Mouse (Mus musculus): ENCODE data around the gene Mical2. TPM values are rescaled to one million over a fixed set of nuclear protein-coding genes. Genes with fewer than 3 reads are reported as not detected.

The Mical2 gene
- total and polyA plus RNA-seq, 3 experiments = not detected

DNA sequence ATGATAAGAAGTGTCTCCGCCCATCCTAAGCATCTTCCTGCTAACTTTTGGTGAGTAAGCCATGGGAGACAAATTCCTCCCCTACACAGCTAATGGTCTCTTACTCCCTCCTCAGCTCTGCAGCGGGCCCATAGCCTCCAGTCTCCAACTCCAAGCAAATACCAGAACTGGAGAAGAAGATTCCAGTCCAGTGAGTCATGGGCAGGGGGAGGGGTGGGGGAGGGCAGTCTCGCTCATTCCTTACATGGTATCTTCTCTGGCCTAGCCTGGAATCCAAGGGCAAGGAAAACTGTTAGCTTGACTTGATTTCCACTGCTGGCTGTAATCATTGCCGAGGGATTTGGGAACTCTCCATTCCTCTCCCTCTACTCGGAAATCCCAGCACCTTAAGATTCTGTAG lies 150.2 kb downstream of the Mical2 start:
- H3K4me3 ChIP-seq (ENCODE audit: control insufficient read depth in 1 of 2, insufficient read depth in 1 of 2, low read depth in 2 of 2, low read length in 2 of 2) = no peak overlapping the region
- no peak for TF ChIP-seq GABPA (IDR thresholded peaks at IDR 0.05; ENCODE audit: low read depth, low read length)
- no peak for TF ChIP-seq ZKSCAN1 (IDR thresholded peaks at IDR 0.05; ENCODE audit: low read depth, low read length)
- no peak for TF ChIP-seq RCOR1 (IDR thresholded peaks at IDR 0.05; ENCODE audit: low read depth, low read length)
- TF ChIP-seq CHD1 (IDR thresholded peaks at IDR 0.05; ENCODE audit: low read depth, low read length) = no peak
- TF ChIP-seq ZNF384 (IDR thresholded peaks at IDR 0.05; ENCODE audit: low read depth, low read length) = no peak
- no peak for TF ChIP-seq E2F4 (IDR thresholded peaks at IDR 0.05; ENCODE audit: borderline replicate concordance, low read depth, low read length)
- TF ChIP-seq TCF12 (IDR thresholded peaks at IDR 0.05; ENCODE audit: low read depth, low read length) = no peak
- TF ChIP-seq KAT2A (conservative IDR thresholded peaks at IDR 0.05; ENCODE audit: low read depth, low read length) = no peak
- no peak for TF ChIP-seq GATA1 (IDR thresholded peaks at IDR 0.05; ENCODE audit: low read depth, low read length)
- TF ChIP-seq JUND (IDR thresholded peaks at IDR 0.05; ENCODE audit: low read depth, low read length) = no peak
- TF ChIP-seq POLR2AphosphoS5 (IDR thresholded peaks at IDR 0.05; ENCODE audit: borderline replicate concordance, low read depth, low read length) = no peak
- TF ChIP-seq SMC3 (IDR thresholded peaks at IDR 0.05; ENCODE audit: low read depth, low read length) = no peak
- no peak for TF ChIP-seq SIN3A (IDR thresholded peaks at IDR 0.05; ENCODE audit: low read length)
- no peak for TF ChIP-seq ZMIZ1 (IDR thresholded peaks at IDR 0.05; ENCODE audit: low read depth, low read length)
- TF ChIP-seq MAX (IDR thresholded peaks at IDR 0.05; ENCODE audit: low read length) = no peak
- no peak for TF ChIP-seq ZC3H11A (IDR thresholded peaks at IDR 0.05; ENCODE audit: low read depth, low read length)
- TF ChIP-seq MYB (IDR thresholded peaks at IDR 0.05; ENCODE audit: low read depth, low read length) = no peak
- TF ChIP-seq POLR2AphosphoS2 (IDR thresholded peaks at IDR 0.05; ENCODE audit: low read length) = no peak
- TF ChIP-seq POLR2A (IDR thresholded peaks at IDR 0.05; ENCODE audit: control insufficient read depth in 1 of 2, insufficient read depth in 1 of 2, low read depth in 1 of 2, low read length in 2 of 2, poor library complexity in 1 of 2) = no peak
- no peaks in the 10 kb centered on the region for H3K79me2 ChIP-seq (ENCODE audit: control insufficient read depth, insufficient read depth, low read length, poor library complexity)
- H3K27ac ChIP-seq (ENCODE audit: control insufficient read depth, low read depth, low read length) = no peak overlapping the region
- H3K27me3 ChIP-seq (ENCODE audit: control insufficient read depth in 1 of 2, insufficient read depth in 2 of 2, low read length in 2 of 2) = no peaks in the 10 kb centered on the region
- H3K36me3 ChIP-seq (ENCODE audit: control insufficient read depth in 1 of 2, insufficient read depth in 2 of 2, low read length in 2 of 2) = no peaks in the 10 kb centered on the region
- no peak for DNase-seq (ENCODE audit: low read depth, low spot score)
- no peak overlapping the region for H3K9ac ChIP-seq (ENCODE audit: control insufficient read depth, low read depth, low read length, poor library complexity, severe bottlenecking)
- no peaks in the 10 kb centered on the region for H3K9me3 ChIP-seq (replicated peaks; ENCODE audit: insufficient read depth, low read length)
- no peaks in the 10 kb centered on the region for H3K4me1 ChIP-seq (ENCODE audit: control insufficient read depth in 1 of 2, insufficient read depth in 2 of 2, low read length in 2 of 2)

DNA sequence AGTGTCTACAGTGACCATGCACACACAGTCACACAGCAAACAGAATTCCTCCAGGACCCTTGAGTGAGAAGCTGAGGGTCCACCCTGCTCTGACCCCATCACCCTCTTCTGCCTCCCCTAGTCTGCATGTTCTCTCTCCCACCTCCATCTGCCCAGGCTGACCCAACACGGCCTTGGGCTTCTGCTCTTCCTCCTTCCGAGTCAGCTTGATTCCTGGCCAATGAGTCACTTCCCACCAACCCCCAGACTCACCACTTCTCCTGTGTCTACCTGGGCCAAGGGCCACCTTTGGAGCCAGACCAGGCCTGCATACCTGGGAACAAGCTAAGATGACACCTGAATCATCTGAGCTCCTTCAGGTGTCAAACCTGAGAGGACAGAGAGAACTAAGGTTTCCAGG lies 151.0 kb downstream of the Mical2 start:
- H3K27ac ChIP-seq (ENCODE audit: control insufficient read depth, low read depth, low read length) = no peak overlapping the region

More for the DNA sequence above, 151.0 kb downstream of the Mical2 start:
- H3K4me3 ChIP-seq (ENCODE audit: control insufficient read depth in 1 of 2, insufficient read depth in 1 of 2, low read depth in 2 of 2, low read length in 2 of 2) = no peak overlapping the region
- no peaks in the 10 kb centered on the region for H3K36me3 ChIP-seq (ENCODE audit: control insufficient read depth in 1 of 2, insufficient read depth in 2 of 2, low read length in 2 of 2)
- no peaks in the 10 kb centered on the region for H3K4me1 ChIP-seq (ENCODE audit: control insufficient read depth in 1 of 2, insufficient read depth in 2 of 2, low read length in 2 of 2)
- no peak for TF ChIP-seq SIN3A (IDR thresholded peaks at IDR 0.05; ENCODE audit: low read length)
- no peak for TF ChIP-seq CTCF (IDR thresholded peaks at IDR 0.05 in 2 of 3, conservative IDR thresholded peaks at IDR 0.05 in 1 of 3; ENCODE audit: control insufficient read depth in 1 of 3, insufficient read depth in 1 of 3, low read depth in 2 of 3, low read length in 3 of 3, poor library complexity in 1 of 3, severe bottlenecking in 1 of 3)
- TF ChIP-seq POLR2A (IDR thresholded peaks at IDR 0.05; ENCODE audit: control insufficient read depth in 1 of 2, insufficient read depth in 1 of 2, low read depth in 1 of 2, low read length in 2 of 2, poor library complexity in 1 of 2) = no peak
- TF ChIP-seq NRF1 (IDR thresholded peaks at IDR 0.05; ENCODE audit: insufficient read depth, low read depth, low read length, poor library complexity, severe bottlenecking) = no peak
- no peak for TF ChIP-seq USF2 (IDR thresholded peaks at IDR 0.05; ENCODE audit: borderline replicate concordance in 1 of 2, insufficient read depth in 1 of 2, low read depth in 1 of 2, low read length in 2 of 2)
- TF ChIP-seq GATA1 (IDR thresholded peaks at IDR 0.05; ENCODE audit: low read depth, low read length) = no peak
- TF ChIP-seq GABPA (IDR thresholded peaks at IDR 0.05; ENCODE audit: low read depth, low read length) = no peak
- TF ChIP-seq HCFC1 (IDR thresholded peaks at IDR 0.05; ENCODE audit: low read depth, low read length) = no peak
- TF ChIP-seq SMC3 (IDR thresholded peaks at IDR 0.05; ENCODE audit: low read depth, low read length) = no peak
- TF ChIP-seq MXI1 (IDR thresholded peaks at IDR 0.05; ENCODE audit: low read depth, low read length) = no peak
- no peak for TF ChIP-seq MAZ (IDR thresholded peaks at IDR 0.05; ENCODE audit: low read depth, low read length)
- TF ChIP-seq POLR2AphosphoS5 (IDR thresholded peaks at IDR 0.05; ENCODE audit: borderline replicate concordance, low read depth, low read length) = no peak
- TF ChIP-seq ZNF384 (IDR thresholded peaks at IDR 0.05; ENCODE audit: low read depth, low read length) = no peak
- TF ChIP-seq ZKSCAN1 (IDR thresholded peaks at IDR 0.05; ENCODE audit: low read depth, low read length) = no peak
- no peak for TF ChIP-seq JUND (IDR thresholded peaks at IDR 0.05; ENCODE audit: low read depth, low read length)
- no peaks in the 10 kb centered on the region for H3K27me3 ChIP-seq (ENCODE audit: control insufficient read depth in 1 of 2, insufficient read depth in 2 of 2, low read length in 2 of 2)
- H3K79me2 ChIP-seq (ENCODE audit: control insufficient read depth, insufficient read depth, low read length, poor library complexity) = no peaks in the 10 kb centered on the region
- H3K9me3 ChIP-seq (replicated peaks; ENCODE audit: insufficient read depth, low read length) = no peaks in the 10 kb centered on the region
- no peak overlapping the region for H3K9ac ChIP-seq (ENCODE audit: control insufficient read depth, low read depth, low read length, poor library complexity, severe bottlenecking)
- no peak for DNase-seq (ENCODE audit: low read depth, low spot score)
